Mouse (Mus musculus) liver, postnatal 0 days (tissue): ENCODE measurements at regions not wholly inside any gene's neighbourhood (a gene's known extent, or its start where the extent isn't known, plus 50 kb on each side); places are given as distances from the start of the nearest gene placed in this dataset.
"Not testable (repeated sequence)": the region's sequence is repeated elsewhere in the genome, so short reads cannot be mapped to it uniquely, and the experiment has no call there.

ENCODE experiments used
- ATAC-seq: fragments of 200-750 bp; cut with Nextera tagmentation; 2 replicates; pipeline ENCODE4 v1.8.0; 2017; ENCODE audit warnings: mild to moderate bottlenecking, moderate library complexity
- DNase-seq: peaks from one replicate; pipeline ENCODE4 v3.0.0-alpha.2; 2016
- H3K27ac ChIP-seq: fragments of 300-500 bp; sonication (generic); 2 replicates; pipeline ENCODE4 v1.5.1; 2014; ENCODE audit warnings: antibody characterized with exemption, moderate library complexity, mild to moderate bottlenecking, low read depth
- H3K27me3 ChIP-seq: fragments of 300-500 bp; sonication (generic); 2 replicates; pipeline ENCODE4 v1.6.1; 2014; ENCODE audit warnings: low read length, control low read depth, mixed read lengths; ENCODE audit not compliant: insufficient read depth
- H3K36me3 ChIP-seq: fragments of 300-500 bp; sonication (generic); replicated peaks from 2 replicates; pipeline ENCODE4 v1.6.1; 2014; ENCODE audit warnings: mild to moderate bottlenecking, control low read depth, low read length, moderate library complexity, mixed read lengths; ENCODE audit not compliant: insufficient read depth
- H3K4me1 ChIP-seq: fragments of 300-500 bp; sonication (generic); 2 replicates; pipeline ENCODE4 v1.6.1; 2014; ENCODE audit warnings: antibody characterized with exemption, mild to moderate bottlenecking, control low read depth; ENCODE audit not compliant: insufficient read depth
- H3K4me2 ChIP-seq: fragments of 300-500 bp; sonication (generic); 2 replicates; pipeline ENCODE4 v1.6.1; 2014; ENCODE audit warnings: low read depth, mild to moderate bottlenecking, low read length, moderate library complexity, mixed read lengths
- H3K4me3 ChIP-seq: fragments of 300-500 bp; sonication (generic); 2 replicates; pipeline ENCODE4 v1.5.1; 2014; ENCODE audit warnings: low read depth, low read length
- H3K9ac ChIP-seq: fragments of 300-500 bp; sonication (generic); replicated peaks from 2 replicates; pipeline ENCODE4 v1.6.1; 2014; ENCODE audit warnings: mild to moderate bottlenecking, moderate library complexity
- H3K9me3 ChIP-seq: fragments of 300-500 bp; sonication (generic); 2 replicates; pipeline ENCODE4 v1.6.1; 2016; ENCODE audit warnings: mild to moderate bottlenecking, control low read depth, low read length, mixed read lengths
- CTCF ChIP-seq: sonication (generic); IDR thresholded peaks from 2 replicates; pipeline ENCODE4 v1.5.1; 2016; ENCODE audit warnings: antibody characterized with exemption, low read depth
- EP300 ChIP-seq: IDR thresholded peaks from 2 replicates; pipeline ENCODE4 v1.6.1; 2016; ENCODE audit warnings: antibody characterized with exemption, low read depth, mild to moderate bottlenecking
- WGBS: fragments of 180-500 bp; shearing (Covaris S2); extraction: QIAGEN DNeasy Blood & Tissue Kit; methylation state at CpG from one replicate; pipeline ENCODE4 v1.1.7; 2014; ENCODE audit not compliant: insufficient replicate concordance; 5-methylcytosine and 5-hydroxymethylcytosine counted together

GRCm38 (mm10) chr14:61757823-61758175 is 150.5 kb downstream of the Kcnrg start:
- Histone ChIP-seq H3K27ac (no peak overlapping the region), H3K9me3 (no peaks in the 10 kb centered on the region), H3K27me3 (no peaks in the 10 kb centered on the region), H3K4me3 (no peak overlapping the region), H3K4me2 (peak overlapping the region; percentile 55), H3K4me1 (no peaks in the 10 kb centered on the region), H3K36me3 (no peaks in the 10 kb centered on the region), H3K9ac (no peak overlapping the region)
- no peak for ATAC-seq
- no peak for TF ChIP-seq EP300
- 31% methylated on average over 7 of the region's 7 CpGs for WGBS
- no peak for DNase-seq

DNA sequence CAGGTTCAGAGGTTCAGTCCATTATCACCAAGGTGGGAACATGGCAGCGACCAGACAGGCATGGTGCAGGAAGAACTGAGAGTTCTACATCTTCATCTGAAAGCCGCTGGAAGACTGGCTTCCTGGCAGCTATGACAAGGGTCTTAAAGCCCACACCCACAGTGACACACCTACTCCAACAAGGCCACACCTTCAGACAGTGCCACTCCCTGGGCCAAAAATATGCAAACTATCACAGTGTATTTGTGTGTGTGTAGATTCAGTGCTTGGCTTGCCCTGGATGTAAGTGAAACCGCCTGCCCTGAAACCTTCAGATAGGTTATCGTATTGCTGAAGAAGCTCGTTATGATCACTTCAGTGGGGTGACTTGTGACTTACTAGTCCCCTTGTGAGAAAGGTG is 151.3 kb downstream of the Kcnrg start:
- no peak overlapping the region for H3K4me2 ChIP-seq
- WGBS = 77% methylated on average over 5 of the region's 5 CpGs
- H3K4me3 ChIP-seq = no peak overlapping the region
- no peak overlapping the region for H3K9ac ChIP-seq
- no peaks in the 10 kb centered on the region for H3K4me1 ChIP-seq
- H3K36me3 ChIP-seq = no peaks in the 10 kb centered on the region
- H3K27ac ChIP-seq = no peak overlapping the region
- H3K27me3 ChIP-seq = no peaks in the 10 kb centered on the region
- no peak for ATAC-seq
- H3K9me3 ChIP-seq = no peaks in the 10 kb centered on the region
- no peak for TF ChIP-seq CTCF
- no peak for DNase-seq

- H3K4me2 ChIP-seq, H3K9me3 ChIP-seq, H3K27ac ChIP-seq, H3K36me3 ChIP-seq, DNase-seq, H3K4me3 ChIP-seq, H3K9ac ChIP-seq, ATAC-seq, H3K4me1 ChIP-seq, H3K27me3 ChIP-seq: not testable (repeated sequence)
- WGBS = 80% methylated on average over 12 of the region's 12 CpGs
Measured at GRCm38 (mm10) chr14:61760176-61760575, 152.9 kb downstream of the Kcnrg start.

DNA sequence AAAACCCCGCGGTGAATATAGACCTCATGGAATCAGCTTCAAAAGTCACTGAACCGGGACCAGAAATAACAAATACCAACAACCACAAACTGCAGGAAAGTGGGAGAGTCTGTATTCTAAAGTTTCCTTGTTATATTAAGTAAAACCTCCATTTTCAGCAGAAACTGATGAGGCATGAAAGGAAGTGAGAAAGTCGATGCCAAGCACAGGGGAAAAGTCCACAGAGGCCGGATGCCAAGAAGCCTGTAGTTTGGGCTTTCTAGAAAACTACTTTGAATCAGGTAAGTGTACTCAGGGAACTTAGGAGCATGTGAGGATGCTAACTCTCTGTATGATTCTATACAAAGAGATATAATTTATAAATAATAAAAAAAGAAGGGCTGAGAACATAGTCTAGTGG is 154.8 kb downstream of the Kcnrg start:
- no peak overlapping the region for H3K9ac ChIP-seq
- no peaks in the 10 kb centered on the region for H3K36me3 ChIP-seq
- H3K9me3 ChIP-seq = no peaks in the 10 kb centered on the region
- 76% methylated on average over 5 of the region's 5 CpGs for WGBS
- DNase-seq = no peak
- no peak overlapping the region for H3K27ac ChIP-seq
- ATAC-seq = no peak
- no peak overlapping the region for H3K4me3 ChIP-seq
- no peaks in the 10 kb centered on the region for H3K4me1 ChIP-seq
- no peak overlapping the region for H3K4me2 ChIP-seq
- TF ChIP-seq CTCF = no peak
- TF ChIP-seq EP300 = no peak
- H3K27me3 ChIP-seq = no peaks in the 10 kb centered on the region

DNA sequence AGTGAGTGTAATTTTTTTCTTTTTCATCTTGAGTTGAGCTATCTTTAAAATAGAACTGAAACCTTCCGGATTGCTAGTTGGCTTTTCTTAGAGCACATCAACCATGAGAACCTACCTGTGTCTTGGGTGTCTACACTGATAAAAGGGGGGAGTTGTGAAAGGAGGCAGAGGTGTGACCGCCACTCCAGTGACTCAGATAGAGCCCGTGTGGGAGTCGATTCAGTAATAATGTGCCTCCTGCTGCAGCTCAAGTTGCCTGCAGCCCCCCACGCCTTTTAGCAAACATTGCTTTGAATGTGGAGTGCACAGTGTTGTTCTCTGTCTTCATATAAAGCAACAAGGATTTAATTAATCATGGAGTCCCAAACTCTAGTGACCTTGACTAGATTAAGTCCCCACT is 162.6 kb downstream of the Kcnrg start:
- Histone ChIP-seq H3K4me1 (no peaks in the 10 kb centered on the region), H3K9ac (no peak overlapping the region), H3K27me3 (no peaks in the 10 kb centered on the region), H3K4me2 (no peak overlapping the region), H3K27ac (no peak overlapping the region), H3K36me3 (no peaks in the 10 kb centered on the region), H3K9me3 (no peaks in the 10 kb centered on the region), H3K4me3 (no peak overlapping the region)
- DNase-seq (no peak), ATAC-seq (no peak)
- TF ChIP-seq EP300 (no peak), CTCF (no peak)
- WGBS = 75% methylated on average over 5 of the region's 5 CpGs

DNA sequence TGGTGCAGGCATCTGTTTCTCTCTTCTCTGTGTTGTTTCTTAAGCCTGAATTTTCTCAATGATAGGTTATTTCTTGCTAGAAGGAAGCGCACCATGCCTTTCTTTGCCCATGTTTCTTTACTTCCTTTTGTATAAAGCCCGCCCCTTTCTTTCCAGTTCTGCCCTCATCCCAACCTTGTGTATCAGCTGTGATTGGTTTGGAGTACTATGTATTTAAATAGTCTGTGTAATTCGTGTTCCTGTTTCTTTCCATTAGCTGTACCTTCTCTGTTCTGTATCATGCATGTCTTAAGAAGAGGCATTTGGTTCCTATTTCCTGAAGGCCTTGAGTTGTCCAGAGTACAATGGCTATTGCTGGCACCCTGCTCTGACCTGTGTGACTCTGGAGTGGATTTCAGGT is 166.9 kb downstream of the Kcnrg start:
- Histone ChIP-seq H3K4me3 (no peak overlapping the region), H3K4me1 (no peaks in the 10 kb centered on the region), H3K9ac (no peak overlapping the region), H3K4me2 (no peak overlapping the region), H3K36me3 (no peaks in the 10 kb centered on the region), H3K27ac (no peak overlapping the region), H3K27me3 (no peaks in the 10 kb centered on the region), H3K9me3 (no peaks in the 10 kb centered on the region)
- ATAC-seq (0 out of 2 replicates have a peak, but pooled peaks have one; percentile 12), DNase-seq (no peak)
- 66% methylated on average over 3 of the region's 3 CpGs for WGBS
- TF ChIP-seq EP300 (no peak), CTCF (no peak)

GRCm38 (mm10) chr14:61778618-61779017 is 171.4 kb downstream of the Kcnrg start:
- Histone ChIP-seq H3K4me1 (no peaks in the 10 kb centered on the region), H3K4me2 (no peak overlapping the region), H3K4me3 (no peak overlapping the region), H3K9ac (no peak overlapping the region), H3K36me3 (no peaks in the 10 kb centered on the region), H3K27ac (no peak overlapping the region), H3K9me3 (no peaks in the 10 kb centered on the region), H3K27me3 (no peaks in the 10 kb centered on the region)
- 73% methylated on average over 5 of the region's 5 CpGs for WGBS
- no peak for TF ChIP-seq CTCF
- TF ChIP-seq EP300 = no peak
- no peak for DNase-seq
- no peak for ATAC-seq
